ENCODE assay signal across 11 mouse cellular contexts in the genomic region with DNA sequence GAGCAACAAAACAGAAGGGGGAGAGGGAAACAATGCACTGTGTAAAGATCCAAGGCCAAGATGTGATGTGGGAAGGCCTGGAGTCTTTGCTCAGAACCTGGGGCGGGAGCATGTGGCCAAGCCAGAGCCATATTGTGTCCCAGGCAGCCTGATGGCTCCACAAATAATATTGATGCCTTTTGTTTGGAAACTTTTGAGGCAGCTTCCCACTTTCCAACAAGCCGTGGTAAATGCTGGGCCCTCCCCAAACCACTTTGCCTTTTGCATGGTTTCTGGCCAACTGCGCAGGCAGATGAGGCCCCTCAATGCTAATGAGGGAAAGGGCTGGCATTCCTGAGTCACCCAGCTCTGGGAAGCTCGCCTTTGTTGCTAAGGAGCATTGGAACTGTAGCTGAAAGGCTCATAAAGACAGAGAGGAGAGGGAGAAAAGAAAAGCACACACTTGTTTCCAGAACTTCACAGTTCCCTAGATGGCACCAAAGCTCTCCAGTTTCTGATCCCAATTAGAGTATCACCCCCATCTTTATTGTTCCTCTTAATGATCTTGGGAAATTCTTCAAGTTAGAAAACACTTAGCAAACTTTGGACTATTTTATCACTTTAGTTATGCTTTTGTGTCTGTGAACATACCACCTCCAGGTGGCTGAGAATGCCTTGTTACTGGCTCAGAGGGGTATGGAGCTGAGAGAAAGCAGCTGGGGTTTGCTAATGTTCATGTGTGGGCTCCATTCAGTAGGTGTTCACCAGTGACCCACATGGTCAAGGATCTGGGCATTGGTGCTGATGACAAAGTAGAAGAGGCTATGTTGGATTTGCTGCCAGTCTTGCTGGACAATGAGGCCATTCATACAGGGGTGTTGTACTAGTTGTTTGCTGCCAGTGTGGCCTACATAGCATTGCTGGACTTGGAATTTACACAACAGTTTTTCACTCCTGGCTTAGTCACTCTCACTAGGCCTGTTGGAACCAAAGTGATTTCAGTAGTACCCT. TPM values are rescaled to one million over a fixed set of nuclear protein-coding genes. Genes with fewer than 3 reads are reported as not detected.
DNase-seq lines count a peak whose midpoint lies in the region; ATAC-seq lines count a peak whose summit lies in the region.
"Had no signal": no experiment of that assay in that cellular context is flagged by ENCODE, and none has a peak within 500 bp of the region (broad histone marks: within the 10 kb centered on the region; RNA-seq: fewer than 3 reads in every experiment).

No protein-coding gene starts in this region.

- WGBS in kidney, embryonic 14.5 days: 46% methylated on average over 4 of the region's 4 CpGs

- H3K9me3 ChIP-seq in kidney, embryonic 14.5 days (ENCODE audit: control insufficient read depth, low read length): no peaks in the 10 kb centered on the region
- H3K9me3 ChIP-seq: heart, embryonic 15.5 days; megakaryocyte, embryonic 14.5 days had no signal

- H3K27ac ChIP-seq in kidney, embryonic 14.5 days (ENCODE audit: low read depth, low read length): no peak overlapping the region
- H3K27ac ChIP-seq: heart, embryonic 15.5 days had no signal

- intact Hi-C loops in heart, postnatal 36 days (cut with DNase I): no loop called here

- no peak for ATAC-seq in kidney, embryonic 14.5 days (ENCODE audit: low FRiP score, low TSS enrichment)

- H3K4me2 ChIP-seq in kidney, embryonic 14.5 days (replicated peaks; ENCODE audit: low read depth, low read length): no peak overlapping the region
- H3K4me2 ChIP-seq: heart, embryonic 15.5 days had no signal

- H3K4me1 ChIP-seq in kidney, embryonic 14.5 days (ENCODE audit: control insufficient read depth, insufficient read depth, low read length): no peaks in the 10 kb centered on the region
- H3K4me1 ChIP-seq: heart, embryonic 15.5 days; megakaryocyte, embryonic 14.5 days had no signal

- no peak overlapping the region for H3K9ac ChIP-seq in kidney, embryonic 14.5 days (ENCODE audit: low read depth, low read length)
- H3K9ac ChIP-seq: heart, embryonic 15.5 days had no signal

- H3K27me3 ChIP-seq in kidney, embryonic 14.5 days (ENCODE audit: control insufficient read depth, insufficient read depth, low read length): no peaks in the 10 kb centered on the region
- H3K27me3 ChIP-seq: heart, embryonic 15.5 days; megakaryocyte, embryonic 14.5 days had no signal

- H3K4me3 ChIP-seq in kidney, embryonic 14.5 days (ENCODE audit: low read length): no peak overlapping the region
- H3K4me3 ChIP-seq: heart, embryonic 15.5 days; megakaryocyte, embryonic 14.5 days had no signal

- H3K36me3 ChIP-seq in kidney, embryonic 14.5 days (ENCODE audit: control insufficient read depth, insufficient read depth, low read length): no peaks in the 10 kb centered on the region
- H3K36me3 ChIP-seq: heart, embryonic 15.5 days had no signal

- DNase-seq in cerebellum, adult 9-11 months: peak; percentile 36
- no peak for DNase-seq in cerebellum, adult 18-20 months
- peak; percentile 46 to 65 for DNase-seq in frontal cortex, adult 2 months (ENCODE audit: extremely low spot score in 1 of 2, low spot score in 1 of 2)
- peak; percentile 58 to 67 for DNase-seq in left cerebral cortex, adult 9 months (ENCODE audit: low spot score in 2 of 2)
- peak; percentile 84 for DNase-seq in retina, postnatal 1 day
- no peak for DNase-seq in heart, postnatal 36 days
- DNase-seq in adrenal gland, adult 8-10 months: no peak
- DNase-seq: adrenal gland, postnatal 36 days had no signal

RNA-seq across cellular contexts. Expression of a gene that starts 55.3 kb away (rescaled TPM):
- polyA plus RNA-seq in frontal cortex, adult 2 months (2012; rRNA removed): not detected in 2 replicates
- polyA plus RNA-seq in kidney, embryonic 14.5 days (2014; fragmentation: Nextera tagmentation; extraction: Ambion mirVana): 0.59 and 1.1 TPM in 2 replicates
- not detected for total RNA-seq in heart, postnatal 36 days (2021)
- total RNA-seq in adrenal gland, adult 8-10 months (2022): under 1 TPM in 2 of 4 experiments, not detected in 2; 0.09 to 0.16 TPM
- total RNA-seq: adrenal gland, postnatal 36 days had no signal
- polyA plus RNA-seq: heart, embryonic 15.5 days had no signal

Comparison
In these comparisons a context has a peak if more than half of its experiments do, and no peak if none do; other contexts are left out.
1. DNase-seq: peak in cerebellum, adult 9-11 months (single experiment), frontal cortex, adult 2 months (2 of 2), left cerebral cortex, adult 9 months (2 of 2) and retina, postnatal 1 day (single experiment); none in cerebellum, adult 18-20 months (0 of 2), heart, postnatal 36 days (0 of 2) and adrenal gland, adult 8-10 months (single experiment).